9 mouse cellular contexts compared by ENCODE assay signal in genomic region chr4:63480845-63481167, GRCm38 (mm10). TPM values are rescaled to one million over a fixed set of nuclear protein-coding genes. Genes with fewer than 3 reads are reported as not detected.
DNase-seq lines count a peak whose midpoint lies in the region; ATAC-seq and TF ChIP-seq lines count a peak whose summit lies in the region.
"Had no signal": no experiment of that assay in that cellular context is flagged by ENCODE, and none has a peak within 500 bp of the region (broad histone marks: within the 10 kb centered on the region; RNA-seq: fewer than 3 reads in every experiment).

No protein-coding gene starts in this region.

- no peak overlapping the region for H3K9ac ChIP-seq in hindbrain, embryonic 12.5 days
- no peak overlapping the region for H3K9ac ChIP-seq in hindbrain, postnatal 0 days (replicated peaks; ENCODE audit: low read length)
- no peak overlapping the region; the same call in 1 of the 2 replicates for H3K9ac ChIP-seq in midbrain, embryonic 13.5 days (replicated peaks)
- H3K9ac ChIP-seq in midbrain, postnatal 0 days (replicated peaks; ENCODE audit: low read length, poor library complexity, severe bottlenecking), result no peak overlapping the region
- H3K9ac ChIP-seq in embryonic facial prominence, embryonic 14.5 days (ENCODE audit: low read depth, low read length), result no peak overlapping the region
- H3K9ac ChIP-seq in neural tube, embryonic 13.5 days, result 0 out of 2 replicates have a peak overlapping the region, but pooled peaks have one; percentile 17
- H3K9ac ChIP-seq: lung, embryonic 14.5 days had no signal

- 44% methylated on average over 11 of the region's 11 CpGs for WGBS in hindbrain, embryonic 12.5 days
- WGBS in hindbrain, postnatal 0 days, result 49% methylated on average over 11 of the region's 11 CpGs
- WGBS in midbrain, embryonic 13.5 days, result 49% methylated on average over 11 of the region's 11 CpGs
- 46% methylated on average over 11 of the region's 11 CpGs for WGBS in midbrain, postnatal 0 days
- WGBS in embryonic facial prominence, embryonic 14.5 days, result 46% methylated on average over 11 of the region's 11 CpGs
- 42% methylated on average over 11 of the region's 11 CpGs for WGBS in neural tube, embryonic 13.5 days

- H3K9me3 ChIP-seq in hindbrain, embryonic 12.5 days (replicated peaks), result no peaks in the 10 kb centered on the region
- no peaks in the 10 kb centered on the region for H3K9me3 ChIP-seq in hindbrain, postnatal 0 days (ENCODE audit: low read length)
- H3K9me3 ChIP-seq in midbrain, embryonic 13.5 days, result no peaks in the 10 kb centered on the region
- no peaks in the 10 kb centered on the region for H3K9me3 ChIP-seq in midbrain, postnatal 0 days (ENCODE audit: low read length)
- no peaks in the 10 kb centered on the region for H3K9me3 ChIP-seq in embryonic facial prominence, embryonic 14.5 days (ENCODE audit: control insufficient read depth, low read length)
- H3K9me3 ChIP-seq in neural tube, embryonic 13.5 days, result no peaks in the 10 kb centered on the region

- DNase-seq in hindbrain, postnatal 0 days (ENCODE audit: low spot score), result no peak
- no peak for DNase-seq in midbrain, postnatal 0 days (ENCODE audit: low spot score)
- no peak for DNase-seq in embryonic facial prominence, embryonic 14.5 days (ENCODE audit: low spot score)
- no peak for DNase-seq in left cerebral cortex, adult 18-20 months (ENCODE audit: low spot score in 2 of 2)
- DNase-seq: adrenal gland, postnatal 36 days had no signal

- H3K36me3 ChIP-seq in hindbrain, embryonic 12.5 days, result no peaks in the 10 kb centered on the region
- H3K36me3 ChIP-seq in hindbrain, postnatal 0 days (ENCODE audit: insufficient read depth, low read length), result no peaks in the 10 kb centered on the region
- no peaks in the 10 kb centered on the region for H3K36me3 ChIP-seq in midbrain, embryonic 13.5 days
- H3K36me3 ChIP-seq in midbrain, postnatal 0 days (ENCODE audit: insufficient read depth, low read length), result no peaks in the 10 kb centered on the region
- H3K36me3 ChIP-seq in embryonic facial prominence, embryonic 14.5 days (ENCODE audit: control insufficient read depth, insufficient read depth, low read length), result no peaks in the 10 kb centered on the region
- H3K36me3 ChIP-seq in neural tube, embryonic 13.5 days, result no peaks in the 10 kb centered on the region

- H3K27me3 ChIP-seq in hindbrain, embryonic 12.5 days, result no peaks in the 10 kb centered on the region
- H3K27me3 ChIP-seq in hindbrain, postnatal 0 days (ENCODE audit: insufficient read depth, low read length), result no peaks in the 10 kb centered on the region
- H3K27me3 ChIP-seq in midbrain, embryonic 13.5 days, result no peaks in the 10 kb centered on the region
- H3K27me3 ChIP-seq in midbrain, postnatal 0 days (ENCODE audit: insufficient read depth, low read length), result no peaks in the 10 kb centered on the region
- H3K27me3 ChIP-seq in embryonic facial prominence, embryonic 14.5 days (replicated peaks; ENCODE audit: control insufficient read depth, insufficient read depth, low read length), result no peaks in the 10 kb centered on the region
- no peaks in the 10 kb centered on the region for H3K27me3 ChIP-seq in neural tube, embryonic 13.5 days

- no peak overlapping the region for H3K4me2 ChIP-seq in hindbrain, embryonic 12.5 days (replicated peaks)
- no peak overlapping the region for H3K4me2 ChIP-seq in hindbrain, postnatal 0 days (ENCODE audit: low read depth, low read length)
- no peak overlapping the region for H3K4me2 ChIP-seq in midbrain, embryonic 13.5 days (replicated peaks)
- H3K4me2 ChIP-seq in midbrain, postnatal 0 days (ENCODE audit: low read depth, low read length, poor library complexity, severe bottlenecking), result no peak overlapping the region
- peak overlapping the region; percentile 2; the same call in 1 of the 2 replicates for H3K4me2 ChIP-seq in embryonic facial prominence, embryonic 14.5 days (ENCODE audit: low read depth, low read length)
- no peak overlapping the region for H3K4me2 ChIP-seq in neural tube, embryonic 13.5 days
- H3K4me2 ChIP-seq: lung, embryonic 14.5 days had no signal

- no peak overlapping the region for H3K4me3 ChIP-seq in hindbrain, embryonic 12.5 days
- no peak overlapping the region for H3K4me3 ChIP-seq in hindbrain, postnatal 0 days (ENCODE audit: low read length)
- no peak overlapping the region for H3K4me3 ChIP-seq in midbrain, embryonic 13.5 days (replicated peaks)
- no peak overlapping the region for H3K4me3 ChIP-seq in midbrain, postnatal 0 days (ENCODE audit: low read depth, low read length)
- H3K4me3 ChIP-seq in embryonic facial prominence, embryonic 14.5 days (ENCODE audit: low read depth, low read length), result no peak overlapping the region
- no peak overlapping the region for H3K4me3 ChIP-seq in neural tube, embryonic 13.5 days

- no peak for TF ChIP-seq CTCF in hindbrain, postnatal 0 days (IDR thresholded peaks at IDR 0.05; ENCODE audit: low read depth)
- no peak for TF ChIP-seq CTCF in midbrain, postnatal 0 days (IDR thresholded peaks at IDR 0.05)

- no peak for ATAC-seq in hindbrain, embryonic 12.5 days (ENCODE audit: low FRiP score)
- no peak for ATAC-seq in hindbrain, postnatal 0 days
- ATAC-seq in midbrain, embryonic 13.5 days, result no peak
- no peak for ATAC-seq in midbrain, postnatal 0 days (ENCODE audit: low FRiP score)
- no peak for ATAC-seq in embryonic facial prominence, embryonic 14.5 days (ENCODE audit: low read depth)
- no peak for ATAC-seq in neural tube, embryonic 13.5 days (ENCODE audit: low read depth)

- peaks cover 21% of the 10 kb centered on the region for H3K4me1 ChIP-seq in hindbrain, embryonic 12.5 days
- H3K4me1 ChIP-seq in hindbrain, postnatal 0 days (ENCODE audit: insufficient read depth, low read length), result 0 out of 2 replicates have a peak, but pooled peaks cover 3% of the 10 kb centered on the region
- peaks cover 32% of the 10 kb centered on the region for H3K4me1 ChIP-seq in midbrain, embryonic 13.5 days (replicated peaks)
- no peaks in the 10 kb centered on the region for H3K4me1 ChIP-seq in midbrain, postnatal 0 days (ENCODE audit: insufficient read depth, low read length)
- H3K4me1 ChIP-seq in embryonic facial prominence, embryonic 14.5 days (ENCODE audit: control insufficient read depth, insufficient read depth, low read length), result peaks cover 9% of the 10 kb centered on the region
- H3K4me1 ChIP-seq in neural tube, embryonic 13.5 days (replicated peaks), result peaks cover 35% of the 10 kb centered on the region

- H3K27ac ChIP-seq in hindbrain, embryonic 12.5 days, result peak overlapping the region; percentile 41
- H3K27ac ChIP-seq in hindbrain, postnatal 0 days, result no peak overlapping the region
- H3K27ac ChIP-seq in midbrain, embryonic 13.5 days, result peak overlapping the region; percentile 44; the same call in 1 of the 2 replicates
- H3K27ac ChIP-seq in midbrain, postnatal 0 days (ENCODE audit: low read depth, low read length), result no peak overlapping the region
- no peak overlapping the region for H3K27ac ChIP-seq in embryonic facial prominence, embryonic 14.5 days (replicated peaks; ENCODE audit: low read depth, low read length)
- no peak overlapping the region for H3K27ac ChIP-seq in neural tube, embryonic 13.5 days (replicated peaks)

RNA-seq across cellular contexts. Expression of gene Whrn, which starts 15.0 kb away (rescaled TPM):
- 10.6 and 10.8 TPM in 2 replicates for polyA plus RNA-seq in hindbrain, embryonic 12.5 days (2016; fragmentation: Nextera tagmentation; extraction: Ambion mirVana)
- total RNA-seq in hindbrain, postnatal 0 days (2014; rRNA removed), result 26.4 and 34.6 TPM in 2 replicates
- polyA plus RNA-seq in hindbrain, postnatal 0 days (2015; fragmentation: Nextera tagmentation; extraction: Ambion mirVana), result 4.7 TPM in 2 replicates
- 6.6 and 10.3 TPM in 2 replicates for polyA plus RNA-seq in midbrain, embryonic 13.5 days (2015; fragmentation: Nextera tagmentation; extraction: Ambion mirVana)
- total RNA-seq in midbrain, postnatal 0 days (2014; rRNA removed), result 14.5 and 20.1 TPM in 2 replicates
- 2.4 and 3.5 TPM in 2 replicates for polyA plus RNA-seq in midbrain, postnatal 0 days (2015; fragmentation: Nextera tagmentation; extraction: Ambion mirVana)
- 4.4 and 5.0 TPM in 2 replicates for polyA plus RNA-seq in embryonic facial prominence, embryonic 14.5 days (2014; fragmentation: Nextera tagmentation; extraction: Ambion mirVana)
- 4.2 and 5.6 TPM in 2 replicates for polyA plus RNA-seq in neural tube, embryonic 13.5 days (2015; fragmentation: Nextera tagmentation; extraction: Ambion mirVana)
- total RNA-seq in left cerebral cortex, adult 18-20 months (2021), result 10 to 100 TPM; 38.5 to 42.1 TPM

Comparison
In these comparisons a context has a peak if more than half of its experiments do, and no peak if none do; other contexts are left out.
1. H3K27ac ChIP-seq: peak in hindbrain, embryonic 12.5 days (single experiment) and midbrain, embryonic 13.5 days (single experiment); none in hindbrain, postnatal 0 days (single experiment), midbrain, postnatal 0 days (single experiment), embryonic facial prominence, embryonic 14.5 days (single experiment) and neural tube, embryonic 13.5 days (single experiment).